Mouse (Mus musculus): ENCODE data around the gene Gm49450. TPM values are rescaled to one million over a fixed set of nuclear protein-coding genes. Genes with fewer than 3 reads are reported as not detected.

Gm49450 gene
- total and polyA plus RNA-seq, 2 experiments from 2014 or later = 1,797 TPM; not detected in 1

DNA sequence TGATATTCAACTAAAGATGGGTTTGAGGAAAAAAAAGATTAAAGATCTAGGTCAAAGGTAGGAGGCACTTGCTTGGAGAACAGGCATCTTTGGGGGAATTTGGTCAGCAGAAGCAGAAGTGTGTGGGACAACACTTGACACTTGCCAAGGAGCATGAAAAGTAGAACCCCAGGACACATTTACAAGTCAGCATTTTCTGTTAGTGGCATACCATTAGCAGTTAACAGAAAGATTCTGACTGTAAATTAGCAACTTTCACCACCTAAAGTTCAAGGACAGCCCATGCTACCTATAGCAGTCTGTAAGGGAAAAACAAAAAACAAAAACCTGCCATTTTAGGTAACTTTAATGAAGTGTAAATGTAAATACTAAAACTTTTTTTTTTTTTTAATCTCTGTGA, 5.0 kb downstream of the Gm49450 start:
- ATAC-seq (ENCODE audit: low FRiP score) = no peak
- Histone ChIP-seq H3K9ac (replicated peaks; ENCODE audit: low read length, poor library complexity, severe bottlenecking) (peak overlapping the region; percentile 62), H3K4me3 (ENCODE audit: low read depth, low read length) (peak overlapping the region; percentile 37; the same call in 1 of the 2 replicates), H3K4me2 (ENCODE audit: low read depth, low read length, poor library complexity, severe bottlenecking) (peak overlapping the region; percentile 88), H3K4me1 (ENCODE audit: insufficient read depth, low read length) (0 out of 2 replicates have a peak, but pooled peaks cover 3% of the 10 kb centered on the region), H3K9me3 (ENCODE audit: low read length) (no peaks in the 10 kb centered on the region), H3K27me3 (ENCODE audit: insufficient read depth, low read length) (no peaks in the 10 kb centered on the region), H3K27ac (ENCODE audit: low read depth, low read length) (0 out of 2 replicates have a peak overlapping the region, but pooled peaks have one; percentile 7), H3K36me3 (ENCODE audit: insufficient read depth, low read length) (peaks cover 13% of the 10 kb centered on the region; the same call in 1 of the 2 replicates)
- TF ChIP-seq CTCF (IDR thresholded peaks at IDR 0.05) = no peak
- DNase-seq (ENCODE audit: low spot score) = peak; percentile 21

DNA sequence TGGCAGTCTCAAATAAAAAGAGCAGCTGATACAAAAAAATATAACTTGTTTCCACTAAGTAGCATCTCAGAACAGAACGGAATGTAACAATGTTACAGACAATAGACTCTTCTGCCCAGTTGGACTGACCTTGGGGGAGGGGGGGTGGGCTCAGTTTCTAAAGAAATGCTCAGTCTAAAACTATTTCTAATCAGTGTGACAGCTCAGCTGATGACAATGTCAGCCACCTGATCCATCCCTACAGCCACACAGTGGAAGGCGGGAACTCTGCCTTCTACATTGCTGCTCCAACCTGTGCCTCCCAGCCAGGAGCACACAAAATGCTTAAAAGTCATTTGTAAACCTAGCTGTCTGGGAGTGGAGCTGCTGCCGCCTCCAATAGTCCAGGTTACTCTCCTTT, 5.5 kb downstream of the Gm49450 start:
- Histone ChIP-seq H3K9me3 (ENCODE audit: low read length) (no peaks in the 10 kb centered on the region), H3K27ac (ENCODE audit: low read depth, low read length) (0 out of 2 replicates have a peak overlapping the region, but pooled peaks have one; percentile 7), H3K4me3 (ENCODE audit: low read depth, low read length) (peak overlapping the region; percentile 19; the same call in 1 of the 2 replicates), H3K36me3 (ENCODE audit: insufficient read depth, low read length) (peaks cover 13% of the 10 kb centered on the region; the same call in 1 of the 2 replicates), H3K9ac (replicated peaks; ENCODE audit: low read length, poor library complexity, severe bottlenecking) (no peak overlapping the region; the same call in 1 of the 2 replicates), H3K27me3 (ENCODE audit: insufficient read depth, low read length) (no peaks in the 10 kb centered on the region), H3K4me2 (ENCODE audit: low read depth, low read length, poor library complexity, severe bottlenecking) (peak overlapping the region; percentile 88), H3K4me1 (ENCODE audit: insufficient read depth, low read length) (0 out of 2 replicates have a peak, but pooled peaks cover 3% of the 10 kb centered on the region)
- WGBS = 13% methylated on average over 3 of the region's 3 CpGs
- DNase-seq (ENCODE audit: low spot score) (peak; percentile 42), ATAC-seq (ENCODE audit: low FRiP score) (no peak)
- TF ChIP-seq CTCF (IDR thresholded peaks at IDR 0.05) = no peak

DNA sequence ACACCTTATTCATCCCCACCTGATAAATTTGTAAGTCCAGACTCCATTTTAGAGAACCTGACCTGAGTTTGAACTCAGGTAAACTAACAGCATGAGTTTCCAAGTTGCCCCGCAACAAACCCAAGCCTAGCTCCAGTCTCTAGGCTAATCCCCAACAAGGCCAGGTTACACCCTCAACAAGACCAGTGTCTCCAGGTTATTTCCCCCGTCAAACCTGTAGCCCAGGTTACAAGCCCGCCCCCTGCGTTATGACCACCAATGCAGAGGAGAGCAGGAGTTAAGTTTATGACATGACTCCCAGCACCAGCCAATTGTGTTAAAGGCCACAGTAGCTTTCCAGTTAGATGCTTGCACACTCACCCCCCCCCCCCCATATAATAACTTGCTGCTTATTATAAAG, 10.2 kb downstream of the Gm49450 start:
- Histone ChIP-seq H3K36me3 (ENCODE audit: insufficient read depth, low read length) (no peaks in the 10 kb centered on the region), H3K4me3 (ENCODE audit: low read depth, low read length) (no peak overlapping the region), H3K9me3 (ENCODE audit: low read length) (no peaks in the 10 kb centered on the region), H3K9ac (replicated peaks; ENCODE audit: low read length, poor library complexity, severe bottlenecking) (no peak overlapping the region), H3K4me2 (ENCODE audit: low read depth, low read length, poor library complexity, severe bottlenecking) (no peak overlapping the region), H3K27ac (ENCODE audit: low read depth, low read length) (no peak overlapping the region), H3K27me3 (ENCODE audit: insufficient read depth, low read length) (no peaks in the 10 kb centered on the region), H3K4me1 (ENCODE audit: insufficient read depth, low read length) (0 out of 2 replicates have a peak, but pooled peaks cover 3% of the 10 kb centered on the region)
- 83% methylated on average over 4 of the region's 4 CpGs for WGBS
- no peak for ATAC-seq (ENCODE audit: low FRiP score)
- DNase-seq (ENCODE audit: low spot score) = no peak
- no peak for TF ChIP-seq CTCF (IDR thresholded peaks at IDR 0.05)

- 68% methylated on average over 4 of the region's 4 CpGs for WGBS
- H3K9me3 ChIP-seq (ENCODE audit: low read length) = no peaks in the 10 kb centered on the region
- ATAC-seq (ENCODE audit: low FRiP score) = no peak
- no peak overlapping the region for H3K27ac ChIP-seq (ENCODE audit: low read depth, low read length)
- H3K27me3 ChIP-seq (ENCODE audit: insufficient read depth, low read length) = no peaks in the 10 kb centered on the region
- TF ChIP-seq CTCF (IDR thresholded peaks at IDR 0.05) = no peak
- H3K4me1 ChIP-seq (ENCODE audit: insufficient read depth, low read length) = no peaks in the 10 kb centered on the region
- DNase-seq (ENCODE audit: low spot score) = peak; percentile 43
- no peak overlapping the region for H3K4me3 ChIP-seq (ENCODE audit: low read depth, low read length)
- H3K36me3 ChIP-seq (ENCODE audit: insufficient read depth, low read length) = no peaks in the 10 kb centered on the region
- no peak overlapping the region for H3K9ac ChIP-seq (replicated peaks; ENCODE audit: low read length, poor library complexity, severe bottlenecking)
- no peak overlapping the region for H3K4me2 ChIP-seq (ENCODE audit: low read depth, low read length, poor library complexity, severe bottlenecking)
Observed at GRCm38 (mm10) chr15:98942081-98942480, 11.3 kb downstream of the Gm49450 start.

DNA sequence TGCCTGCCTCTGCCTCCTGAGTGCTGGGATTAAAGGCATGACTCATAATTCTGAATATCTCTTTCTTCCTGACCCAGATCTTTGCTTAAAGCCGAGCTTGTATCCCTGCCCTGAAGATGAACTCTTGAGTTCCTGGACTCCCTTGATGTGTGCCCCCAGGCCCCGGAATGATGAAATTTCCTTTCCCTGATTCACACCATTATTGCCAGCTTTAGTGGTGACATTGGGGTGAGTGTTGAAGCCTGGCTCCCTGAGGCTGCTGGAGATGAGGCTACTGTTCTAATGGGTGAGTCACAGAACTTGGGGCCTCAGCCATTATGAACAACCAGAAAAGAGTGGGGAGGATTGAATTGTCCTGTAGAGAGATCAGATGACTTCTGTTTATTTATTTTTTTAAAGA, 11.8 kb downstream of the Gm49450 start:
- no peak overlapping the region for H3K27ac ChIP-seq (ENCODE audit: low read depth, low read length)
- ATAC-seq (ENCODE audit: low FRiP score) (no peak), DNase-seq (ENCODE audit: low spot score) (no peak)
- WGBS = 73% methylated on average over 2 of the region's 2 CpGs
- no peak overlapping the region for H3K4me2 ChIP-seq (ENCODE audit: low read depth, low read length, poor library complexity, severe bottlenecking)
- no peaks in the 10 kb centered on the region for H3K27me3 ChIP-seq (ENCODE audit: insufficient read depth, low read length)
- no peak overlapping the region for H3K9ac ChIP-seq (replicated peaks; ENCODE audit: low read length, poor library complexity, severe bottlenecking)
- H3K36me3 ChIP-seq (ENCODE audit: insufficient read depth, low read length) = no peaks in the 10 kb centered on the region
- no peak for TF ChIP-seq CTCF (IDR thresholded peaks at IDR 0.05)
- no peaks in the 10 kb centered on the region for H3K4me1 ChIP-seq (ENCODE audit: insufficient read depth, low read length)
- H3K9me3 ChIP-seq (ENCODE audit: low read length) = no peaks in the 10 kb centered on the region
- H3K4me3 ChIP-seq (ENCODE audit: low read depth, low read length) = no peak overlapping the region

DNA sequence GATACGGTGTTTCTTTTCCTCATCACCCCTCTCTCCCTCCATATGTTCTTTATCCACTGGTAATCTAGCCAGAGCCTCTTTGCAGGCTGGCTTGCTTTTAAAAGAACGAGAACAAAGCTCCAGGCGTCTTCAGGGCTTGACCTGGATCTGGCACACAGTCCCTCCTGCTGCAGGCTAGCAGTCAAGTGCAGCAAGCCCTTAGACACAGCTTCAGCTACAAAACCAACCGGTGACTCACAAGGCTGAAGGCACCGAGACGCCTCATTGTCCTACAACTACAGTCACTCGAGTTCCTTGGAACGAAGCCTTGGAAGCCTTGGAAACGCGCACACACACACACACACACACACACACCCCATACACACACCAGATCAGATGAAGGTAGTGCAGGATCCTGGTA, 12.5 kb downstream of the Gm49450 start:
- Histone ChIP-seq H3K9me3 (ENCODE audit: low read length) (no peaks in the 10 kb centered on the region), H3K27me3 (ENCODE audit: insufficient read depth, low read length) (no peaks in the 10 kb centered on the region), H3K9ac (replicated peaks; ENCODE audit: low read length, poor library complexity, severe bottlenecking) (no peak overlapping the region), H3K4me1 (ENCODE audit: insufficient read depth, low read length) (peaks cover under 1% of the 10 kb centered on the region; the same call in 1 of the 2 replicates), H3K4me3 (ENCODE audit: low read depth, low read length) (no peak overlapping the region), H3K36me3 (ENCODE audit: insufficient read depth, low read length) (no peaks in the 10 kb centered on the region), H3K4me2 (ENCODE audit: low read depth, low read length, poor library complexity, severe bottlenecking) (no peak overlapping the region), H3K27ac (ENCODE audit: low read depth, low read length) (no peak overlapping the region)
- ATAC-seq (ENCODE audit: low FRiP score) (no peak), DNase-seq (ENCODE audit: low spot score) (peak; percentile 58)
- TF ChIP-seq CTCF (IDR thresholded peaks at IDR 0.05) = no peak
- 51% methylated on average over 10 of the region's 10 CpGs for WGBS
